Mouse (Mus musculus) gastrocnemius, postnatal 25 days (tissue): ENCODE measurements around the gene Pde4d. TPM values are rescaled to one million over a fixed set of nuclear protein-coding genes. Genes with fewer than 3 reads are reported as not detected.

ENCODE experiments used
- DNase-seq: peaks from one replicate; pipeline ENCODE4 v3.0.0; 2022
- total RNA-seq, 2 experiments: library from RNA; stranded (reverse); gene quantifications; 1 replicate in 1 of 2; 2 replicates in 1 of 2; pipeline ENCODE4 v1.2.3; 2021

Gene Pde4d
- total RNA-seq, 2 experiments from 2014 or later = 153 to 164 TPM

DNA sequence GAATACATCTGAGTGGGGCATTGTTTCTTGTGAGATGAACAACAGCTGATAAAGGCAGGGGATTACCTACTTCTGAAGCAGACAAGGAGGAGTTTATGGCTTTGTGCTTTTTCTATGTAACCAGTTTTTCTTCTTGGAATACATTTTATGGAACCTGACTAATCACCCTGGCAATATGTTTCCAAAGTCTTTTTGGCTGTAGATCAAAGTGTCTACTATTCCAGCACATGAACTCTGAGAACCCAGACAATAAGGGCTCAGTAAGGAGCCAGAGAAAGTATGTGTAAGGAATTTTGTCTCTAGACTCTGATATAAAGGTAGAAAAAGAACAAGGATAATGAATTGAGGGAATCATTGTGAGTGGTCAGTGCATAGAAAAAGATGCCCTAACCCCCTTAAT lies 40.1 kb downstream of the Pde4d start:
- DNase-seq = no peak

- DNase-seq = no peak
Measured at GRCm38 (mm10) chr13:108490872-108491271, 41.1 kb downstream of the Pde4d start.

GRCm38 (mm10) chr13:108492886-108493285 lies 43.1 kb downstream of the Pde4d start:
- no peak for DNase-seq

DNA sequence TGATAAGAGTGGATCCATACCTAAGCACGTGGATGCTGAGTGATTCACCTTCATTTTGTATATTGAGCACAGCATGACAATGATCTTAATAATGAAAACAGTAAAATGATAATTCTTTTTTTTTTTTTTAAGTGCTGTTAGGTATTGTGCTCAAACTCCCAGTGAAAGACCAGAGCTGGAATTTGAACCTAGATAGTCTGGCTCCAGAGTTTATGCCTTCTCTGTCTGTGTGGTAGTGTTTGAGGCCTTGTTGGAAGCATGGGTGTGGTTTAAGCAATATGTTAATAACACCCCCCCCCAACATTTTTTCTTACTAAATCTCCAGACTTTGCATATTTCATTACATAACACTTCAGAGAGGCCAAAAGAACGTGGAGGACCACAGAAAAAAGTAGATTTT lies 44.6 kb downstream of the Pde4d start:
- DNase-seq = no peak

GRCm38 (mm10) chr13:108497768-108498167 lies 48.0 kb downstream of the Pde4d start:
- no peak for DNase-seq

DNA sequence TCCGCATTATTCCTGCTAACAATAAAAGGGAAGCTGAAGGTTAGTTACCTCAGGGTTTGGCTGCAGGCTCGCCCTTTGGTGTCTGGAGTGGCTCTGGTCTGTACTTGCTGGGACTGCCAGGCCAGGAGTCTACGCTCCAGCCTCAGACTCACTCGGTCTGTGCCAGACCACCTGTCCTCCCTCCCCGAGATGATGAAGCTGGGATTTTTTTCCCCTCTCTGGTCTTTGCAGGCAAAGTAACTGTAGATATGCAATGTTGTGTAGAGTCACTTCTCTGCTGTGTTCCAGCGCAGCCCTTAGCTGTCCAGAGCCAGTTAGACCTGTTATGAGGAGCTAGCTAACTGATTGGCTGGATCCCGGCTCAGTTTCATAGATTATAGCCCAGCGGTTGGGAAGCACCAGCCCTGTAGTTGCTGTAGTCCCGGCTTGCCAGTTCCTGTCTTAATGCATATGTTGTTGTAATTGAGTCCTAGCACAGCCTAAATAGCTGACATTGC lies 48.5 kb downstream of the Pde4d start:
- no peak for DNase-seq

- no peak for DNase-seq
Measured at GRCm38 (mm10) chr13:108498773-108499313, 49.1 kb downstream of the Pde4d start.

DNA sequence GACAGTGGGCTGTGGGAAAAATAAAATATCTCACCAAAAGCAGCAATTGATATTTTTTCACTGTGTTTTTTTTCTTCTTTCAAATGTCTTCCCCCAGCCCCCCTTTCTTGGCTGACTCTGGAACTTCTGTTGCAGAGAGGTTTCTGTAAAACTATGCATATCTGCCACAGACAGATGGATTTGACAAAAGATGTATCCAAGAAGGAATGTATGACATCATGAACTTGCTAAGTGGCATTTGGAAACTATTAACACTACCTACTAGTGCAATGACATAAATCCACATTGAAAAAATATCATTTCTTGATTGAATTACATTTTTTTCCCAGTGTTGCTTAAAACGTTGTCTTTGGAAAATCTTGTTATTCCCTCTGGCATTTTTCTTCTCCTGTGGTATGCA lies 51.6 kb downstream of the Pde4d start:
- DNase-seq = no peak

- no peak for DNase-seq
Measured at GRCm38 (mm10) chr13:108524548-108524947, 74.8 kb downstream of the Pde4d start.

GRCm38 (mm10) chr13:108524969-108525368 lies 75.2 kb downstream of the Pde4d start:
- no peak for DNase-seq

DNA sequence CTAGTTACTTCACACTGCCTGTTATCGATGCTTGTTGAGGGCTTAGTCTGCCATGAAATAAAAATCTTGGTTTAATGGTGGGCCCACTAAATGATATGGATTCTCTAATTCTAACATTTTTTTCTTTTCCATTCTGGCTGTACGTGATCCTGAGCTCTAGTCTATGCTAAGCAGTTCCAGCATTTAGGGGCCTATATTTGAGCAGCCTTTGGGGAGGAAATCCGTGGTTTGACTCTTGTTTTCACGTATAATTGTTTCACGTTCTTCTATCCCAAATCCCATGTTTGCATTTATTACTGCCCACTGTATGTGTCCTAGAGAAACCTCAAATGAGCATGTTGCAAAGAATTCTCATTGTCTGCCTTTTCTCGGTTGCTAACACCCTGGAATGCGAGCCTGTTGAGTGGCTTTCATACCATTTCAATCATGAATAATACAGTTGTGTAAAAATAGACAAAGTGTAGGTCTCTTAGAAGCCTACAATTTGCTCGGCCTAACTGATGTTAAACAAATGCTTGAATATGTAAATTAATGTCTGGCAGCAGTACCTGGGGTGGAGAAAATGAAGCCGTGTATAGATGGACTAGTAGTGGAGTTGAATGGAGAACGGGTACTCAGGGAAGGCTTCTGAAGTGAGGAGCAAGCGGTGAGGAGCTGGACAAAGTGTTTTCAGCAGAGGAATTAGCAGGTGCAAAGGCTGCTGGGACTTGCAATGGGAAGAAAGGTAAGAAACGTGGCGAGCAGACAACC lies 76.7 kb downstream of the Pde4d start:
- no peak for DNase-seq

- no peak for DNase-seq
Measured at GRCm38 (mm10) chr13:108527090-108527770, 77.5 kb downstream of the Pde4d start.

DNA sequence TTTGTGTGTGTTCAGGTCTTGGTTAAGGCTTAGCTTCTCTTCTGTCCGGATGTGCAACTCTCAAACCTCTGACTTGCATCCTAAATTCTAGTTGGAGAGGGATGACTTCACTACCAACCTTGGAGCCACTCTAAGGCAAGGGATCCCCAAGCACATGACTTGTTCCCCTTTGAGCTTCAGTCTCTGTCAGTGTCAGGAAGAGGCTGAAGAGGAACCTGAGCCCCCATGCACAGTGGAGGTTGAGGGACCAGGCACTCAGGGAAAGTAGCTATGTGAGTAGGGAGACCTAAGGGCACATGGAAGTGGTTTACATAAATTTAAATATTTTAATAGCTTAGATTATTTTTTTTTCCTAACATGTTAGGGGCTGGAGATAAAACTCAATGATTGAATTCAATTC lies 78.6 kb downstream of the Pde4d start:
- no peak for DNase-seq

GRCm38 (mm10) chr13:108532875-108533274 lies 83.1 kb downstream of the Pde4d start:
- DNase-seq = no peak

- no peak for DNase-seq
Measured at GRCm38 (mm10) chr13:108536436-108536835, 86.7 kb downstream of the Pde4d start.

- DNase-seq = no peak
Measured at GRCm38 (mm10) chr13:108536951-108537350, 87.2 kb downstream of the Pde4d start.

GRCm38 (mm10) chr13:108538760-108539369 lies 89.1 kb downstream of the Pde4d start:
- DNase-seq = no peak

DNA sequence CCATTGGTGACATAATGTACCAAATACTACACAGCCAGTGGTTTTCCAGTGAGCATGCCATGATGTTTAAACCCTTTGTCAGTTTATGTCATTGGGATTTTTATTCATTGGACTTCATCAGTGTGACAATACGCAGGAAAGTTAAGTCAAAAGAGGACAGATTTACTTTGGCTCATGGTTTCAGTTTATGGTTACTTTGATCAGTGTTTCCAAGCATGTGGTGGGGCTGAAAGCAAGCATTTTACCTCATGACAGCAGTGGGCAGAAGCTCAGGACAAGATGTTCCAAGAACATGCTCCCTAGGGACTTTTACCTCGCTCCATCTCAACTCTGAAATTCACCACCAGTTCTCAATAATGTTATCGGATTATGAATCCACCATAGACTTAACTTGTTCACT lies 91.7 kb downstream of the Pde4d start:
- no peak for DNase-seq

DNA sequence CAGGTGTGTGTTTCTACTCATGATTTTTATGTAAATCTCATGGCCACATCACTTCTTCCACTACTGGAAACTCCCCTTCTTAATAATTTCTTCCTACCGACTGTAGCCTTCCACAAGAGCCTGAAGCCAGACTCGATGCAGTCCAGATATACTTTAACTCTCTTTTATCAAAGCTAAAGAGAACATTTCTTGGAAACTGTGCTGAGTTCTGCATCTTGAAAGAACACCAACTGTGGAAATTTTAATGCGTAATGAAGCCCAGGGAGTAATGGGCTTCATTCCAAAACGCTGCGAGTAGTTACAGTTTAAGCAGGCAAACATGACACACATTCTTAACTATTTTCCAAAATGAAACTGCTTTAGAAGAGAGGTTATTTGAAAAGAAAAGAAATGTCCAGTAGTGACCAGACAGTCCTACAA lies 92.6 kb downstream of the Pde4d start:
- DNase-seq = no peak

GRCm38 (mm10) chr13:108552288-108552687 lies 102.5 kb downstream of the Pde4d start:
- no peak for DNase-seq

DNA sequence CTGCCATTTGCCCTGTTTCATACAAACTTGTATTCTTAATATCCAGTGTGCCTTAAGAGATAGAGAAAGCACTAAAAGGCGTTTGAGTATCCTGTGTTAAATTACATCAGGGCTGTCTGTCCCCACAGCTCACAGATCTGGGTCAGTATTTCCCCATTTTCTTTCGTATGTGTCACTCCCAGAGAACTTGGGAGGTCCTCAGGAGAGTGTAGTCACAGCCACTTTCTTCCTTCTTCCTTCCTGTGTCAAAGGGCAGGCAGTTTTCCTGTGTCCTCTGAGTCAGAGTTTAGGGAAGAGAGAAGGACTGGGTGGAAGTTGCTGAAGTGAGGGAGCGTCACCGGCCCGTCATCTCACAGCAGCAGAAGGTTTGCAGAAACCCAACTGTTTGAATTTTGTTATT lies 103.2 kb downstream of the Pde4d start:
- no peak for DNase-seq

DNA sequence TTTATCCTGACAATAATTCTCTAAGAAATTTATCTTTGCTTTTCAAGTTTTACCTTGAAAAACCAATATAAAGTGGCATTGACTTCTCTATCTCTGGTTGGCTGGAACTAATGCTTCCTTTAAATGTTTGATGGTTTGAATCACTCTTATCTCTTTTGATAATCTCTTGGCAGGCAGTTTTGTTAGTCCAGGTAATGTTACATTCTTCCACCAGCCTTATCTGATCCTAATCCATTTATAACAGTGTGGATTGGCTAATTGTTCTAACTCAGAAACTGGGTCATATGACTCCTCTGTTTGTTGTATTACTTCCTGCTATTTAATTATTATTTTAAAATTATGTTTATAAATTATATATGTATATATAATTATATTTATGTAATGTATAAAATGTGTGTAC lies 105.2 kb downstream of the Pde4d start:
- DNase-seq = no peak

DNA sequence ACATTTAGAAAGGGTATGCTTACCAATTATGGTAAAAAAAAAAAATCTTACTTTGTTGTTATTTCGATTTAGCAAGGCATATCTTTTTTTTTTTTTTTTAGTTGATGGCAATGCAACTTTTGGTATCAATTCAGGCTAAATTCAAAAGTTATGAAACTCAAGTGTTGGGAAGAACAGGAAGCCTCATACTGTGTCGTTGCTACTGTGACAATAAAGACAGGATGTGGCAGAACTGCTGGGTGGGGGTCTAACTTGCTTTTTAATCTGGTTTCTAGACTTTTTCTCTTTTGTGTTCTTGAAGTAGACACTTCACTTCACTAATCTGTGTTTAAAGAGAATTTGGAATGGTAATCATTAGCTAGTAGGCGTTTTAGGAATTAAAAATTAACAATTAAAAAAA lies 147.2 kb downstream of the Pde4d start:
- no peak for DNase-seq
